Mouse (Mus musculus): ENCODE measurements around the gene Fgfr2. TPM values are rescaled to one million over a fixed set of nuclear protein-coding genes. Genes with fewer than 3 reads are reported as not detected.
A peak's percentile ranks its signal among the peaks of the same experiment; 100 is the strongest.
"Not testable (repeated sequence)": the region's sequence is repeated elsewhere in the genome, so short reads cannot be mapped to it uniquely, and the experiment has no call there.

Fgfr2 gene
- polyA plus RNA-seq, 1 experiment from 2014 or later = 121 TPM

GRCm38 (mm10) chr7:130603556-130603955 is 2519.6 kb downstream of the Fgfr2 start:
- H3K36me3 ChIP-seq = no peaks in the 10 kb centered on the region
- H3K4me3 ChIP-seq = no peak overlapping the region
- no peak overlapping the region for H3K9ac ChIP-seq
- H3K27ac ChIP-seq = no peak overlapping the region
- H3K4me1 ChIP-seq = no peaks in the 10 kb centered on the region
- H3K27me3 ChIP-seq = no peaks in the 10 kb centered on the region
- no peak for ATAC-seq (ENCODE audit: insufficient number of reproducible peaks, insufficient read depth, low FRiP score, low TSS enrichment)
- H3K4me2 ChIP-seq (replicated peaks) = no peak overlapping the region
- no peaks in the 10 kb centered on the region for H3K9me3 ChIP-seq
- WGBS = 87% methylated on average over 5 of the region's 5 CpGs

- 90% methylated on average over 1 of the region's 1 CpGs for WGBS
- no peaks in the 10 kb centered on the region for H3K36me3 ChIP-seq
- ATAC-seq (ENCODE audit: insufficient number of reproducible peaks, insufficient read depth, low FRiP score, low TSS enrichment) = no peak
- H3K4me1 ChIP-seq = no peaks in the 10 kb centered on the region
- H3K4me2 ChIP-seq (replicated peaks) = no peak overlapping the region
- H3K4me3 ChIP-seq = no peak overlapping the region
- no peak overlapping the region for H3K27ac ChIP-seq
- no peak overlapping the region for H3K9ac ChIP-seq
- no peaks in the 10 kb centered on the region for H3K9me3 ChIP-seq
- no peaks in the 10 kb centered on the region for H3K27me3 ChIP-seq
These were observed 2520.3 kb downstream of the Fgfr2 start for GRCm38 (mm10) chr7:130602804-130603203.

- H3K4me3 ChIP-seq = no peak overlapping the region
- no peak overlapping the region for H3K4me2 ChIP-seq (replicated peaks)
- H3K4me1 ChIP-seq = no peaks in the 10 kb centered on the region
- 76% methylated on average over 2 of the region's 2 CpGs for WGBS
- H3K27ac ChIP-seq = no peak overlapping the region
- H3K36me3 ChIP-seq = no peaks in the 10 kb centered on the region
- no peaks in the 10 kb centered on the region for H3K27me3 ChIP-seq
- ATAC-seq (ENCODE audit: insufficient number of reproducible peaks, insufficient read depth, low FRiP score, low TSS enrichment) = no peak
- no peaks in the 10 kb centered on the region for H3K9me3 ChIP-seq
- H3K9ac ChIP-seq = no peak overlapping the region
These were observed 2522.6 kb downstream of the Fgfr2 start for GRCm38 (mm10) chr7:130600546-130600945.

DNA sequence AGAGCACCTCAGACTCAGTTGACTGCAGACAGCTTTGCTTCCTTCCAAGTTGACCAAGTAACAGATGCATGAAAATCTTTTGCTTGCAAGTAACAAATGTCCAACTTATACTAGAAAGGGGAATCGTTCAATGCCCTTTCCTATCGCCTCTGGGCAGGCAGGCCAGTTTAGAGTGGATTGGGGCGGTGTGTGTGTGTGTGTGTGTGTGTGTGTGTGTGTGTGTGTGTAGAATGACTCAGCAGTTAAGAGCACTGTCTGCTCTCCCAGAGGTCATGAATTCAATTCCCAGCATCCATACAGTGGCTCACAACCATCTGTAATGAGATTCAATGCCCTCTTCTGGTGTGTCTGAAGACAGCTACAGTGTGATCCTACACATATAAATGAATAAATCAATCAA is 2523.1 kb downstream of the Fgfr2 start:
- Histone ChIP-seq H3K4me2 (replicated peaks) (no peak overlapping the region), H3K9ac (no peak overlapping the region), H3K4me3 (no peak overlapping the region), H3K4me1 (no peaks in the 10 kb centered on the region), H3K27me3 (no peaks in the 10 kb centered on the region), H3K27ac (no peak overlapping the region), H3K36me3 (no peaks in the 10 kb centered on the region), H3K9me3 (no peaks in the 10 kb centered on the region)
- ATAC-seq (ENCODE audit: insufficient number of reproducible peaks, insufficient read depth, low FRiP score, low TSS enrichment) = no peak
- WGBS = 73% methylated on average over 3 of the region's 3 CpGs

GRCm38 (mm10) chr7:130597546-130597945 is 2525.6 kb downstream of the Fgfr2 start:
- no peaks in the 10 kb centered on the region for H3K27me3 ChIP-seq
- ATAC-seq (ENCODE audit: insufficient number of reproducible peaks, insufficient read depth, low FRiP score, low TSS enrichment) = no peak
- no peak overlapping the region for H3K27ac ChIP-seq
- H3K4me2 ChIP-seq (replicated peaks) = no peak overlapping the region
- WGBS = 61% methylated on average over 6 of the region's 6 CpGs
- no peaks in the 10 kb centered on the region for H3K36me3 ChIP-seq
- no peaks in the 10 kb centered on the region for H3K4me1 ChIP-seq
- no peak overlapping the region for H3K4me3 ChIP-seq
- H3K9ac ChIP-seq = no peak overlapping the region
- H3K9me3 ChIP-seq = no peaks in the 10 kb centered on the region

DNA sequence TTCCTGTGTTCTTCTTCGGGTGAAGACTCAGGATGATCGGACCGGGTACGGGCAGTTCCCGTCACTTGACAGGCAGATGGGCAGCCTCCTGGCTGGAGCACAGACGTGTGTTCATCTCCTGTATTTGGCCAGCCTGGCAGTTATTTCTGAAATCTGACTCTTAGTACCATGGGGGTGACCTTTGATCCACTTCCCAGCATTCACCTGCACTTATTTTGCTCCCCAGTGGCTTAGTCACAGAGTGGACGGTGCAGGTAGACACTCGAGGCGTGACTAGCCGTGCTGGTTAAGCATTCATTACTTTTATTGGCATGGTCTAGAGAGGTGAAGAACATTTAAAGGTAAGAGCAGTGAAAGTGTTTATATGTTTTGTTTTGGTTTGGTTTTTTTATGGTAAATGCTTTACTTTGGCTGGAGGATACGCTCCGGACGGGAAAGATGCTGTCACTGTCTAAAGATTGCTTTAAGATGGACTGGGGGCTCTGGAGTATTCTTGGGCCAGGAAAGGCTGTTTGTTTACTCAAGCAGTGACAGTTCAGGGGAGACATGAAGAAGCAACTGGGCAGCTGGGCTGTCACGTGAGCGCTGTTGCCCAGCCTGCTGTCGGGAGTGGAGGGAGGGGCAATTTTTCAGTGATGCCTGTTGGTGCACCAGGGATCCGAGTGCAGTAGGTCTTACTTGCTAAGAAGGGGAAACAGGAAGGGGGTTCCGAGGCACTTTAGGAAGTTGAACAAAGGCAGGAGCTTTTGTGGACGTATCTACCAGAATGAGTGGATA is 2526.9 kb downstream of the Fgfr2 start:
- H3K4me2 ChIP-seq (replicated peaks); H3K4me3 ChIP-seq; ATAC-seq (ENCODE audit: insufficient number of reproducible peaks, insufficient read depth, low FRiP score, low TSS enrichment); H3K27me3 ChIP-seq; H3K36me3 ChIP-seq; H3K9me3 ChIP-seq; H3K4me1 ChIP-seq; H3K9ac ChIP-seq; H3K27ac ChIP-seq: not testable (repeated sequence)
- WGBS = 52% methylated on average over 9 of the region's 19 CpGs

- peak; percentile 43; the same call in 1 of the 2 replicates for ATAC-seq (ENCODE audit: insufficient number of reproducible peaks, insufficient read depth, low FRiP score, low TSS enrichment)
- H3K27ac ChIP-seq; H3K4me3 ChIP-seq; H3K36me3 ChIP-seq; H3K4me2 ChIP-seq (replicated peaks); H3K27me3 ChIP-seq; H3K9me3 ChIP-seq; H3K4me1 ChIP-seq; H3K9ac ChIP-seq: not testable (repeated sequence)
- WGBS = 58% methylated on average over 8 of the region's 11 CpGs
These were observed 2529.5 kb downstream of the Fgfr2 start for GRCm38 (mm10) chr7:130593375-130594239.

GRCm38 (mm10) chr7:130592975-130593374 is 2530.2 kb downstream of the Fgfr2 start:
- not testable (repeated sequence) for H3K27ac ChIP-seq; H3K4me2 ChIP-seq (replicated peaks); H3K4me3 ChIP-seq; ATAC-seq (ENCODE audit: insufficient number of reproducible peaks, insufficient read depth, low FRiP score, low TSS enrichment); H3K9me3 ChIP-seq; H3K9ac ChIP-seq; H3K27me3 ChIP-seq; H3K36me3 ChIP-seq; H3K4me1 ChIP-seq
- WGBS = no CpG with 5 or more reads among the region's 11 CpGs

DNA sequence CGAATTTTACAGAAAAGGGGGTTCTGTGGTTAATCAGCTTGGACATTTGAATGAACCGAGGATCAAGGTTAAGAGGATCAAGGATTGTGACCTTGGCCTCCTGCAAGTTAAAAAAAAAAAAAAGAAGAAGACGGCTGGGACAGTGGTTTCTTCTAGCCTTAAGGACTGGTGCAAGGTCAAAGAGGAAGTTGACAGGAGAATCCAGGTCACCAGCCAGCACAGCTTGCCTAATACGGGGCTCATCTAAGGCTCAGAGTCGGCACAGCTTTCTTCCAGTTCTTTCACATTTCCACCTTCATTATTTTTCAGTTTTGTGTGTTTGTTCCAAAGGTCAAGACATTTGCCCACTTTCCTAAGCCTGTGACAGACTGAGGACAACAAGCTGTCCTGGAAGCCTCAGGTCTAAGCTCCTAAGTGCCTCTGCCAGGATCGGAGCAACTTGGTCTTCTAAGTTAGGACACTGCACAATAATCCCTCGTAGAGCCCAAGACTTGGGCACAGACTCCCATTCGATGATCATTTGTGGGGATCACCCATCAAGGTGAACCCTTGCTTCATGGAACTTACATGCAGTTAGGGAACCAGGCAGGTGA is 2532.2 kb downstream of the Fgfr2 start:
- Histone ChIP-seq H3K9ac (no peak overlapping the region), H3K9me3 (no peaks in the 10 kb centered on the region), H3K4me1 (no peaks in the 10 kb centered on the region), H3K4me2 (replicated peaks) (no peak overlapping the region), H3K27ac (no peak overlapping the region), H3K36me3 (no peaks in the 10 kb centered on the region), H3K4me3 (no peak overlapping the region), H3K27me3 (no peaks in the 10 kb centered on the region)
- no peak for ATAC-seq (ENCODE audit: insufficient number of reproducible peaks, insufficient read depth, low FRiP score, low TSS enrichment)
- 71% methylated on average over 8 of the region's 8 CpGs for WGBS

DNA sequence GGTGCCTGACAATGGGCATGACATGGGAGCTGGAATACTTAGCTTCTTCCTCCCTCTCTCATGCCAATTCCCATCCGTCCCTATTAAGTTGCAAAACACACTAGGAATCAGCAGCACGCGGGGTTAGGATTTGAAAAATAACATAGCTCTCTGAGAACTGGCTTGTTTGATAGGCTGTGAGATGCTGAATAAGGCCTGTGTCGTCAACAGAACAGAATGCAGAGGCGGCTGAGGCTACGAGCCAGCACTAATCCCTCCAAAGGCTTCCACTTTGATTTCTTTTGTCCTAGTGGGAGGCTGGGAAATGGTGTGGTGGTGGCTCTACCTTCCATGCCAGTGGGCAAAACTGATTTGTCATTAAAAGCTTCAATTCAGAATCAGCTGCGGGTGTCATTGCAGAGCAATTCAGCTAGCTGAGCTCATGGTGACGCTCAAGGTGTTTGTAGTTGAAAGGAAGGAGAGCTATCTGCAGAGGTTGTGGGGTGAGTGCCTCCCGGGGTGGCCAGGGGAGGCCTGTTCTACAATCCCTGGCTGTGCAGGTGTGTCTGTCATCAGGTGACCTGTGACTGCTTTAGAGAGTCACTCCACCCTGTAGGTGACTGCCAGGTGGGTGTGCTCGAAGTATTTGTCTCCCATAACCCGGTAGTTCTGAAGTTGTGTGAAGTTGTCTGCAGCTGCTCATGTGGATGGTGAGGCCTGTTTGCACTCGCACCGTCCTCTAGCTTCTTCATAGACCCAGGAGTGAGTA is 2532.9 kb downstream of the Fgfr2 start:
- H3K4me1 ChIP-seq = no peaks in the 10 kb centered on the region
- WGBS = 57% methylated on average over 13 of the region's 13 CpGs
- ATAC-seq (ENCODE audit: insufficient number of reproducible peaks, insufficient read depth, low FRiP score, low TSS enrichment) = no peak
- no peak overlapping the region for H3K4me2 ChIP-seq (replicated peaks)
- H3K9ac ChIP-seq = no peak overlapping the region
- H3K9me3 ChIP-seq = no peaks in the 10 kb centered on the region
- H3K4me3 ChIP-seq = no peak overlapping the region
- H3K27ac ChIP-seq = no peak overlapping the region
- no peaks in the 10 kb centered on the region for H3K27me3 ChIP-seq
- H3K36me3 ChIP-seq = no peaks in the 10 kb centered on the region

GRCm38 (mm10) chr7:130586521-130587072 is 2536.6 kb downstream of the Fgfr2 start:
- H3K9me3 ChIP-seq = no peaks in the 10 kb centered on the region
- H3K27ac ChIP-seq = no peak overlapping the region
- 85% methylated on average over 2 of the region's 2 CpGs for WGBS
- no peak overlapping the region for H3K4me2 ChIP-seq (replicated peaks)
- H3K4me1 ChIP-seq = no peaks in the 10 kb centered on the region
- ATAC-seq (ENCODE audit: insufficient number of reproducible peaks, insufficient read depth, low FRiP score, low TSS enrichment) = no peak
- no peaks in the 10 kb centered on the region for H3K27me3 ChIP-seq
- no peak overlapping the region for H3K9ac ChIP-seq
- H3K4me3 ChIP-seq = no peak overlapping the region
- H3K36me3 ChIP-seq = no peaks in the 10 kb centered on the region

Data from embryonic facial prominence, embryonic 12.5 days (tissue).